Mouse (Mus musculus) left cerebral cortex, postnatal 36 days (tissue): Measurements from ENCODE around the gene Gorasp1. TPM values are rescaled to one million over a fixed set of nuclear protein-coding genes. Genes with fewer than 3 reads are reported as not detected.

Source experiments
- DNase-seq, 2 experiments: peaks; one replicate each; pipeline ENCODE4 v3.0.0; 2021 to 2022; ENCODE audit warnings: low spot score in 2 of 2, mixed read lengths in 1 of 2
- intact Hi-C: fragments of 180-260 bp; cut with DNase I; formaldehyde crosslinking; loops from one replicate; pipeline ENCODE4 v1.15.1; 2025
- total RNA-seq, 2 experiments: library from RNA; stranded (reverse); gene quantifications; 2 replicates each; pipeline ENCODE4 v1.2.3; 2021

Gorasp1 gene
- total RNA-seq, 2 experiments from 2014 or later = 36.3 to 40.6 TPM

DNA sequence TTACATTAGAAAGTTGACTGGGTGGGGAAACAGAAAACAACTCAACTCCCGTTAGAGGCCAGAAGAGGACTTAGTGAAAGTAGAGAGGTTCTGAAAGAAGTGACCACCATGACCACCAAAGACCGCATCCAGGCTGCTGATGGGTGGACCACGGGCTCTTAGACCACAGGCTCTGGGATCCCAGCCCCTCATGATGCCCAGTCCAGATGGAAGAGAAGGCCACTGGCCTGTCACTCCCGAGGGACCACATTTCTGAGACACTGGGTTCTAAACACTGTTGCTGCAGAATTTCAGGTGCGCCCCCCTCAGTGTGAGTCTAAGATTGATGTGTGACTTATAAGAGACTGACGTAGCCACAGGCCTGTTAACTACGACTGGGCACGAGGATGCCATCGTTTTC is 47.9 kb downstream of the Gorasp1 start:
- DNase-seq = no peak
- intact Hi-C loops = no loop called here

- DNase-seq = no peak
Measured at GRCm38 (mm10) chr9:119888843-119889246, 48.5 kb downstream of the Gorasp1 start.

DNA sequence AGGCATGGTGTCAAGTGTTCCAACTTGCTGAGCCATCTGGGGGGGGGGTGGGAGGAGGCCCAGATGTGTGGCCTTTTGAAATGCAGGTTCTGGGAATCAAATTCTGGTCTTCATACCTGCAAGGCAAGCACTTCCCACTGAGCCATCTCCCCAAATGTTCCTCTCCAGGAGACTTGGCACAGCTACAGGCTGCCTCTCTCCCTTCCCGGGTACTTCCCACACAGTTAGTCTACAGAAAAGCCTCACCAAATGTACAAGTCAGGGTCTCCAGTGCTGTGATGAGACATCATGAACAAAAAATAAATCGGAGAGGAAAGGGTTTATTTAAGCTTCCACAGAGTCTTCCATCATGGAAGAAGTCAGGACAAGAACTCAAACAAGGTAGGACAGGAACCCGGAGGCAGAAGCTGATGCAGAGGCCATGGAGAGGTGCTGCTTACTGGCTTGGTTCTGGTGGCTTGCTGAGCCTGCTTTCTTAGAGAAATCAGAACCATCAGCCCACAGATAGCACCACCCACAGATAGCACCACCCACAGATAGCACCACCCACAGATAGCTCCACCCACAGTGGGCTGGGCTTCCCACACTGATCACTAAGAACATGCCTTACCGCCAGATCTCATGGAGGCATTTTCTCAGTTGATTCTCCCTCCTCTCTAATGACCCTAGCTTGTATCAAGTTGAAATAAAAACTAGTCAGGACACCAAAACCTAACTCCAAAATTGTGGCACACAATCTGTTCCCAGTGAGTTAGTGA is 50.0 kb downstream of the Gorasp1 start:
- intact Hi-C loops = no loop called here
- DNase-seq = no peak

More at GRCm38 (mm10) chr9:119888843-119889246, 48.5 kb downstream of the Gorasp1 start:
- intact Hi-C loops = no loop called here

Other genes with a start within 250 kb of the Gorasp1 start
- gene Scn10a, start 218.2 kb downstream of the Gorasp1 start, total RNA-seq = under 1 TPM; 0.07 to 0.23 TPM
- under 1 TPM; 0.12 to 0.34 TPM for gene Scn11a, start 112.1 kb downstream of the Gorasp1 start, total RNA-seq
- 10 to 100 TPM; 70.0 to 85.9 TPM for gene Wdr48, start 42.7 kb downstream of the Gorasp1 start, total RNA-seq
- under 1 TPM; 0.50 to 0.67 TPM for gene Ttc21a, start within 50 bp of the Gorasp1 start, total RNA-seq
- 10 to 100 TPM; 12.5 to 19.1 TPM for gene Csrnp1, start 47.1 kb upstream of the Gorasp1 start, total RNA-seq
- gene Xirp1, start 86.0 kb upstream of the Gorasp1 start, total RNA-seq = under 1 TPM in 1 of 2 experiments, not detected in 1; 0.15 TPM
- 10 to 100 TPM; 30.9 to 32.8 TPM for gene Cx3cr1, start 132.3 kb upstream of the Gorasp1 start, total RNA-seq
- gene Ccr8, start 154.5 kb upstream of the Gorasp1 start, total RNA-seq = not detected
- gene Slc25a38, start 172.8 kb upstream of the Gorasp1 start, total RNA-seq = 10 to 100 TPM; 27.0 to 28.9 TPM
- 100 to 1,000 TPM; 361 to 417 TPM for gene Rpsa, start 190.1 kb upstream of the Gorasp1 start, total RNA-seq
- 100 to 1,000 TPM; 355 to 475 TPM for gene Mobp, start 212.1 kb upstream of the Gorasp1 start, total RNA-seq